Mouse (Mus musculus): ENCODE measurements around the gene Sema3a.

GRCm38 (mm10) chr5:13353539-13353938 is 228.3 kb downstream of the Sema3a start:
- TF ChIP-seq CTCF (IDR thresholded peaks at IDR 0.05; ENCODE audit: borderline replicate concordance, insufficient read depth, low read depth, low read length) (no peak), POLR2A (IDR thresholded peaks at IDR 0.05; ENCODE audit: borderline replicate concordance, insufficient read depth, low read length) (no peak)

Data from cerebellum, adult 2 months (tissue).